Mouse (Mus musculus): Measurements from ENCODE around the gene Ptprg. TPM values are rescaled to one million over a fixed set of nuclear protein-coding genes. Genes with fewer than 3 reads are reported as not detected.
A peak's percentile ranks its signal among the peaks of the same experiment; 100 is the strongest.

Ptprg gene
- polyA plus RNA-seq, 1 experiment: 73.9 TPM

DNA sequence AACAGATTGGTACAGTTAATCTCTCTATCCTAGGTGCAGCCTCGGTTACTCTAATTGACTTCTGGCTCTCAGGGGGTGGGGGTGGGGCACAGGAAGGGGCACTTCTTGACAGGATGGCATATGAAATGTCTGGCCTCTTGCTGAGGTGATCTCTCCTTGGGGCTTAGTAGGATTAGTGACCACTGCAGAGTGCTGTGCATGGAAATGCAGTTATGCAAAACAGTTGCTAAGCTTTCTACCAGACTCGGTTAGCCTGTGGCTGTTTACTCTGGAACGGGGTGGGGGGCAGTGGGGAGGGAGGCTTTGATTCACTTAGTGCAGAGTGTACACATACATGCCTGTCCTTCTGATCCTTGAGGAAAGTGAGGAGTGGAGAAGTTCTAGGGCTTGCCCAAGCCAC lies 114.4 kb downstream of the Ptprg start:
- H3K27ac ChIP-seq (ENCODE audit: insufficient read depth, low read length): no peak overlapping the region
- H3K4me1 ChIP-seq (ENCODE audit: control insufficient read depth, insufficient read depth, low read length): no peaks in the 10 kb centered on the region
- TF ChIP-seq POLR2A (IDR thresholded peaks at IDR 0.05; ENCODE audit: low read depth, low read length) (no peak), CTCF (IDR thresholded peaks at IDR 0.05; ENCODE audit: borderline replicate concordance, insufficient read depth, low read length) (no peak)
- H3K4me3 ChIP-seq (ENCODE audit: insufficient read depth, low read length): no peak overlapping the region

DNA sequence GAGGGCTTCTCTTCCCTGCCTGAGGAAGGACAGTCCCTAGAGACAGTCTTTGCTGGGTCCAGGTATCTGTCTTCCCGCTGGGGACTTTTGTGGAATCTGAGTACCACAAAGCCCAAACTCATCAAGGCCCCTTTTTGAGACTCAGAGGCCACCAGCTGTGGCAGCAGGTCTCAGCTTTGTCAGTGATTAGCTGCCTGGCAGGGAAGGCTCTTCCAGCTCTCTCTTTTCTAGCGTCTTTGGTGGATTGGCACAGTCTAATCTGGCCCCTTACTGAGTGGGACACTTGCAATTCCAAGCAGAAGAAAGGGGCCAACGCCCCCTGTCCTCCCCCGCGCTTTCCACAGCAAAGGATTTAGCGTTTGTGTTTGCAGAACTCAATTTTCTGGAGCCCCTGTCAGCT lies 117.5 kb downstream of the Ptprg start:
- no peak for TF ChIP-seq POLR2A (IDR thresholded peaks at IDR 0.05; ENCODE audit: low read depth, low read length)
- H3K27ac ChIP-seq (ENCODE audit: insufficient read depth, low read length): no peak overlapping the region
- H3K4me1 ChIP-seq (ENCODE audit: control insufficient read depth, insufficient read depth, low read length): no peaks in the 10 kb centered on the region
- no peak overlapping the region for H3K4me3 ChIP-seq (ENCODE audit: insufficient read depth, low read length)

DNA sequence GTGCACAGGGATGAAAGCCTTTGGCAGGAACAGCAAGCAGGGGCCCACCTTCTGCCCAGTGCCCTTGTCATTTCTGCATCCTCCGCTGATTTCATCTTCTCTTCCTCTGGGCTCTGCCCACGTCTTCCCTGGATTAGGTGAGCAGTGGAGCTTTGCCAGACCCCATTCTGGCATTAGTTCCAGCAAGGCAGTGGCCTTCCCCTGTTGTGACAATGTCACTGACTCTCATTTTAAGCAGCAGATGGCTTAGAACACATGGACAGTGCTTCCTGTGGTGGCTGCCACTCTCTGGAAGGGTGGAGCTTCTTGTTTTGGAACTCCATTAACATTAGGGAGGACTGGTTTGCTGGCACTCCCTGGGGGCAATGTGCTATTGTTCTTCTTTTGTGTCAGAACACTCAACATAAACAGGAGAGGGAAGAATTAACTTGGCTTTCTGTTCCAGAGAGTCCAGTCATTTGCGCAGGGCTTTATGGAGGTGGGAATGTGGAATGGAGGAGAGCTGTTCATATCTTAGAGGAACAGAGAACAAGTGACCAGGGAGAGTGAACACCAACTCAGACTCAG lies 119.7 kb downstream of the Ptprg start:
- no peak for TF ChIP-seq POLR2A (IDR thresholded peaks at IDR 0.05; ENCODE audit: low read depth, low read length)
- no peak for TF ChIP-seq CTCF (IDR thresholded peaks at IDR 0.05; ENCODE audit: borderline replicate concordance, insufficient read depth, low read length)
- Histone ChIP-seq H3K27ac (ENCODE audit: insufficient read depth, low read length) (no peak overlapping the region), H3K4me1 (ENCODE audit: control insufficient read depth, insufficient read depth, low read length) (no peaks in the 10 kb centered on the region), H3K4me3 (ENCODE audit: insufficient read depth, low read length) (no peak overlapping the region)

DNA sequence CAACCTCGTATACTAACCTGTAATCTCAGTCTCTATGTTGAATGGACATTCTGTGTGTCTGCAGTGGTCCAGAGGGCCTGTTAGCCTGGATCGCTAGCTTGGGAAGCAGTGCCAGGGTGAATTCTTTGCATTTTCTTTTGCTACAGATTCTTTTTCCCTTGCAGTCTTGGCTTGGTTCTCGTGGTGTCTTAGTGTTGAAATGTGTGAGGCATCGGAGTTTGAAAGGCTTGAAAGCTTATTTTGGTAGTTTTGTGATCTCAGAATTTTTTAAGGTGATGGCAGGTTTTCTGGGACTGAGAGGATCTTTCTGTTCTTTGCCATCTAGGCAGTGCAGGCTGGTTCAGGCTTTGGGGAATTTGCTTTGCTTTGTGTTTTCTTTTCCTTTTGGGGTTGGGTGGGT lies 124.9 kb downstream of the Ptprg start:
- H3K4me1 ChIP-seq (ENCODE audit: control insufficient read depth, insufficient read depth, low read length): peaks cover 22% of the 10 kb centered on the region
- no peak for TF ChIP-seq CTCF (IDR thresholded peaks at IDR 0.05; ENCODE audit: borderline replicate concordance, insufficient read depth, low read length)
- TF ChIP-seq POLR2A (IDR thresholded peaks at IDR 0.05; ENCODE audit: low read depth, low read length): no peak
- H3K27ac ChIP-seq (ENCODE audit: insufficient read depth, low read length): no peak overlapping the region
- no peak overlapping the region for H3K4me3 ChIP-seq (ENCODE audit: insufficient read depth, low read length)

DNA sequence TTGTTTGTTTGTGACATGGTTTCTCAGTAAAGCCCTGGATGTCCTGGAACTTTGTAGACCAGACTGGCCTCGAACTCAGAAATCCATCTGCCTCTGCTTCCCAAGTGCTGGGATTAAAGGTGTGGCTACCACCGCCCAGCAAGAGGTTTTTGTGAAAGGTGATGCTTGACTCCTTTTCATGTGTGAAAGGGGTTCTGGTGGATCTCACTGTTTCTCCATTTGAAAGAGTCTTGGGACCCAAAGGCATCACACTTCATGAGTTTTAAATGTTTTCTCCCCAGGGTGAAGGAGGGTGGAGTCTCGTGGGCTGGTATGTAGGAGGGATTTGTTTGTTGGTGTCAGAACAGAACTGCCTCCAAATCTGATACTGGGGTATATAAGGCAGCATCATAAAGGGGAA lies 126.4 kb downstream of the Ptprg start:
- no peak overlapping the region for H3K27ac ChIP-seq (ENCODE audit: insufficient read depth, low read length)
- peaks cover 32% of the 10 kb centered on the region for H3K4me1 ChIP-seq (ENCODE audit: control insufficient read depth, insufficient read depth, low read length)
- no peak overlapping the region for H3K4me3 ChIP-seq (ENCODE audit: insufficient read depth, low read length)
- TF ChIP-seq POLR2A (IDR thresholded peaks at IDR 0.05; ENCODE audit: low read depth, low read length): no peak

DNA sequence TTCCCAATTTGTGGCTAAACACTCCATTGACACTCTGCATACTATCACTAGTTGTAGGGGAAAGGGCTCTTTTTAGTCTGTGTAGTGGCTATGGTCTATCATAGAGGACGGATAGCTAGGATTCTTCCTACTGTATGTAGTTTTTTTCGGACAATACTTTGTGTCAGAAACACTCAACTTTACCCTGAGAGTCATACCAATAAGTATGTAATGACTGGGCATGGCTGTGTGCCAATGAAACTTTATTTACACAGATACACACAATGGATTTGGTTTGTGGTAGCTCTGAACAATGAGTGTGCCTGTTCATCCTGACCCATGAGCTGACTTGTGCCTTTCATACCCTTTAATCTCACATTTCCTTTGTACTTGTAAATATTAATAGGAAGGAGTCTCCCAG lies 127.3 kb downstream of the Ptprg start:
- H3K27ac ChIP-seq (ENCODE audit: insufficient read depth, low read length): no peak overlapping the region
- no peak overlapping the region for H3K4me3 ChIP-seq (ENCODE audit: insufficient read depth, low read length)
- H3K4me1 ChIP-seq (ENCODE audit: control insufficient read depth, insufficient read depth, low read length): peaks cover 32% of the 10 kb centered on the region
- no peak for TF ChIP-seq CTCF (IDR thresholded peaks at IDR 0.05; ENCODE audit: borderline replicate concordance, insufficient read depth, low read length)
- no peak for TF ChIP-seq POLR2A (IDR thresholded peaks at IDR 0.05; ENCODE audit: low read depth, low read length)

DNA sequence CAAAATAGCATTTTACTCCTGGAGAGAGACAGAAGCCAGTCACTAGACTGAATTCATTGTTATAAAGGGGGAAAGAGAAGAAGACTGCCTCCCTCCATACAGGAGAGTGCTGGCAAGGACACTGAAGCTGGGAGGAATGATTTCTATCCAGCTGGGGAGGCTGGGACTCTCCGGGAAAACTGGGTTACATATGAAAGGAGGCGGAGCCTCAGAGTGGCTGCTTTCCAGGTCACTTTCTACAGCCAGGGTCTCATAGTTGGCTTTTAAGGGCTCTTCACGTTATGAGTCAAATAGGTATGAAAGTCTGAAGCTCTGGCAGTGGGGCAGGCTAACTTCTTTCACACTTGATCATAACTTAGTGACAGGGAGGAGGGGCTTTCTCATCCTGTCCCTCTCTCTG lies 129.1 kb downstream of the Ptprg start:
- Histone ChIP-seq H3K27ac (ENCODE audit: insufficient read depth, low read length) (peak overlapping the region; percentile 95), H3K4me1 (ENCODE audit: control insufficient read depth, insufficient read depth, low read length) (peaks cover 32% of the 10 kb centered on the region), H3K4me3 (ENCODE audit: insufficient read depth, low read length) (no peak overlapping the region)
- TF ChIP-seq CTCF (IDR thresholded peaks at IDR 0.05; ENCODE audit: borderline replicate concordance, insufficient read depth, low read length) (no peak), POLR2A (IDR thresholded peaks at IDR 0.05; ENCODE audit: low read depth, low read length) (no peak)

DNA sequence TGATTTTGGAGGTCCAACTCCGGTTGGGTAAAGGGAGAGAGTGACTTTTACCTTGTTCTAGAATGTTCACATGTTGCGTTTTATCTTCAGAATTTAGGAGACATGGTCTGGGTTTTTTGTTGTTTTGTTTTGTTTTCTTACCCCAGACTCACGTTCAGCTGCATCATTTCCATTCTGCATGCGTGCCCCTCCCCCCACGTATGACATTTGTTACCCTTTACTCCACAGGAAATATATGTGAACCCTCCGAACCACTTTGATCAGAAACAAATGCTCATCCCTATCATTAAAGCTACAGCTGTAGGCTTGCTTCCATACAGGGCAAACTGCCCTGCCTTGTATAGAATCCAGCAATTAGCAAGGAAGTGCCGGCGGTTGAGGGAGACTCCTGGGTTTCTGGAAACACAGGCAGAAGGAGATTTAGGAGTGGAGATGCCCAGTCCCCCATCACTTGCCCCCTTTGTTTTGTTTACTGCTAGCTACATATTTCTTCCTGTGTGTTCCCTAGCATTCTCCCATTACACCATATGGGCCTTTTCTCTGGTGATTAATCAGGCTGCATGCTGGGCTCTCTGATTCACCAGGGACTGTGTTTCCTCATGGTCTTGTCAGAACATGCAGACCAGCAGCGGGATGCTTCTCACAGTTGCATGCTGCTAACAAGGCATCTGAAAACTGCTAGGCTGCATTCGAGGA lies 130.2 kb downstream of the Ptprg start:
- H3K27ac ChIP-seq (ENCODE audit: insufficient read depth, low read length): peak overlapping the region; percentile 95
- no peak for TF ChIP-seq POLR2A (IDR thresholded peaks at IDR 0.05; ENCODE audit: low read depth, low read length)
- no peak overlapping the region for H3K4me3 ChIP-seq (ENCODE audit: insufficient read depth, low read length)
- H3K4me1 ChIP-seq (ENCODE audit: control insufficient read depth, insufficient read depth, low read length): peaks cover 32% of the 10 kb centered on the region

DNA sequence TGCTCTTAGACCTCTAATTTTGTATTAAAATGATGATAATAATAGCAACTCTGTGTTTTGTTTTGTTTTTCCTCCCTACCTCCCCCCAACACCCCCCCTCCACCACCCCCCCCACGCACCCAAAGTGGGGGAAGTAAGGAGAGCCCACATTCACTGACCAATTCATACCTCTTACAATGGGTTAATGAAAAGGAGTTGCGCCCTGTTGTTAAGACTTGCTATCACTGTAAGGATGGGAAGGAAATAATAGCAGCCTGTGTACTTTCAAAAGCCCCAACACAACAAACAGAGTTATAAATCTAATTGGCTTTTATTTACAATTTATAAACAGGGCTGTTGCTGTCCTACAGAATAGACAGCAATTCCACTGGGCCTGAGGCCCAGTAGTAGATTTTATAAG lies 130.8 kb downstream of the Ptprg start:
- no peak overlapping the region for H3K4me3 ChIP-seq (ENCODE audit: insufficient read depth, low read length)
- TF ChIP-seq POLR2A (IDR thresholded peaks at IDR 0.05; ENCODE audit: low read depth, low read length) (no peak), CTCF (IDR thresholded peaks at IDR 0.05; ENCODE audit: borderline replicate concordance, insufficient read depth, low read length) (no peak)
- 0 out of 2 replicates have a peak overlapping the region, but pooled peaks have one; percentile 95 for H3K27ac ChIP-seq (ENCODE audit: insufficient read depth, low read length)
- H3K4me1 ChIP-seq (ENCODE audit: control insufficient read depth, insufficient read depth, low read length): peaks cover 35% of the 10 kb centered on the region

DNA sequence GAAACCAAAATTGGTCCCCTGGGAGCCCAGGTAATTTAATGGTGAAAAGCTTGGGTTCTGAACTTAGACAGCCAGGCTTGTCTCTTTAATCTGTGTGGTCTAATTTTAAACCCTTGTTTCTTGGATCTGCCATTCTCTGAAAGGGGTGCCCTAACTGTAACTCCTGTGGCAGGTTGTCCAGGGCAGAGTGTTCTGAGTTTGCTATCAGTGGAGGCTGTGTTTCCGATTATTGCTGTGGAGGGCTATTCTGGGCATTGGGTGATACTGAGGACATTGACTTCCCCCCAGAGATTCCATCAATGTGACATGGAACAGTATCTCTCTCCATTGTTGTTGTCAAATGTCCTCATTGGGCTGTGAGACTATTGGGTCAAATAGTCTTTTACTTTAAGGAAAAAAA lies 134.2 kb downstream of the Ptprg start:
- H3K4me3 ChIP-seq (ENCODE audit: insufficient read depth, low read length): no peak overlapping the region
- peaks cover 21% of the 10 kb centered on the region for H3K4me1 ChIP-seq (ENCODE audit: control insufficient read depth, insufficient read depth, low read length)
- no peak overlapping the region for H3K27ac ChIP-seq (ENCODE audit: insufficient read depth, low read length)
- TF ChIP-seq POLR2A (IDR thresholded peaks at IDR 0.05; ENCODE audit: low read depth, low read length) (no peak), CTCF (IDR thresholded peaks at IDR 0.05; ENCODE audit: borderline replicate concordance, insufficient read depth, low read length) (no peak)

Measured in embryonic fibroblast, embryonic 13.5 days (primary cell).